Mouse (Mus musculus) adrenal gland, postnatal 4 days (tissue): ENCODE data around the gene Lrrc8d. TPM values are rescaled to one million over a fixed set of nuclear protein-coding genes. Genes with fewer than 3 reads are reported as not detected.

Source experiments
- DNase-seq, 2 experiments: peaks; one replicate each; pipeline ENCODE4 v3.0.0; 2021 to 2022; ENCODE audit warnings: low spot score in 2 of 2, mixed read lengths in 2 of 2
- total RNA-seq, 2 experiments: library from RNA; stranded (reverse); gene quantifications; 2 replicates each; pipeline ENCODE4 v1.2.3; 2021

The Lrrc8d gene
- total RNA-seq, 2 experiments from 2014 or later: 83.9 to 89.6 TPM

DNA sequence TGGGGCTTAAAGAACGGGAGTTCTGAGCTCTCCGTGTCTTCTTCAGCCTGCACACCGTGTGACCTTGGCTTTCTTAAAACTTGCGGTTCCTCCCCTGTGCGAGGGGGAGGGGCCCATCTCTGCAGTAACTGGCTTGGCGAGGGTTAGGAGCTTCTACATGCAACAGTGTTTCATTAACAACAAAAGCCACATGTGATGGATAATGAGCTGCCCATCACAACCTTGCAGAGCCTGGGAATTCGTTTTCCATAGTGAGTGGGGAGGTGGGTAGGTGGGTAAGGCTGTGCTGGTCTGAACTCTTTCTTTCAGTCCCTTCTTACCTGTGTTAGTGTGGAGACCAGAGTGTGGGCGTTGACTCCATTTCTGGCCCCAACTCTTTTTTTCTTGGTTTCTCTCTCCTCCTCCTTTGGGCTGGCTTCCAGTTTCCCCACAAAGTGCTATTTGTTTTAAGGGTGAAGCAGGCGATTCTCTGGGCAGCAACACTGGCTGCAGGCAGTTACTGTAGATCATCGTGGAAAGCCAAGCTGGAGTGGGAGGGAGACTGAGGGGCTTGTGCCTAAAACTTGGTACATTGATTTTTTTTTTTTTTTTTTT is 15.9 kb downstream of the Lrrc8d start:
- DNase-seq: no peak

DNA sequence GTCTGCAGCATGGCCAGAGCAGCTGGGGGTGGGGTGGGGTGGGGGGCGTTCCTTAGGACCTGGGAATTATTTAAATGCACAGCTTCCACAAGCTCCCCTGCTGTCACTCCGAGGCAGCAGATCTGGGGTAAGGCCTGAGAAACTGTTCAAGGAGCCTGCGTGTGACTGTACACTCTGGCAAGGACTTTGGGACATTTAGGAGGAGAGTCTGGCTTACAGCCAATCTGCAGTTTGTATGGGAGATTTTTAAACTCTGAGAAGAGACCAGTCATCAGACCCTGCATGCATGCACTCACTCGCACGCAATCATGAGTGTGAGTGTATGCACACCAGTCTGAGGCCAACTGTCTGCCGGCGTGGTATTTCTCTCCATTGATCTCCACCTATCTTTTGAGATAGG is 17.5 kb downstream of the Lrrc8d start:
- DNase-seq: no peak

DNA sequence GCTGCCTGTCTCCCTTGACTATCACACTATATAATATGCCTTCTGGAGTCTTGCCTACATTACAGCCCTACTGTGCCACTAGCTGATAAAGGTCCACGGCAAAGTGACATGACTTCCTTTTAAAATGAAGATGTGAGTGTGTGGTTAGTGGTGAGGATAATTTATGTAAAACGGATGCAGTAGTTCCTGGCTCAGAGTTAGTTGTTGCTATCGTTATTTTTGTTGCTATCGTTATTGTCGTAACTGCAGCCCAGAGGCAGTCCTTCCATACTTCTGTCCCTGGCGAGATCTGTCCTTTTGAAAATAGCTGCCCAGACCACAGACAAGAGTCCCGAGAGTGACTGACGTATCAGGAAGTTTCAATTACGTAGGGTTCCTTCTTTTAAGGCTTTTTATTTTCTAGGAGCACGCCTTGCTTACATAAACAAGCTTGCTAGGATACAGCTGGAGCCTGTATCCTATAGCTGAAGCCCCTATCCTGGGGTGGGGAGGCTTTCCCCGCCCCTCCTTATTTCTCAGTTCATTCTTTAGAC is 18.4 kb downstream of the Lrrc8d start:
- DNase-seq: no peak

DNA sequence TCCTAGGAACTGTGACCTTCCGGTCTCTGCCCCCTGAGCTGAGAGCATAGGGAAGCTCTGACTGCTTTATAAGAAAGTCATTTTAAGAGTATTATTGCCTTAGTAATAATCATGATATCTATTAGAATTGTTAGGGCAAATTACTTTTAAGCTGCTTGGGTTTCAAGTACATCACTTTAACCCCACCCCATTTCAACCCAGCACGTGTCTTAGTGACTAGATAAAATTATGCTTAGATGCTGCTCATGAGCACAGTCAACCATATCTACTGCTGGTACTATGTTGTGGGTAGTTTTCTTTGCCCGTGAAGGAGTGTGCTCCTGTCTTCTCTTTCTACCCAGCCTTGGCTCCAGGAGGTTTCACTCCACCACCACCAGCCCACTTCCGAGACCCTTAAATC is 21.5 kb downstream of the Lrrc8d start:
- no peak for DNase-seq

DNA sequence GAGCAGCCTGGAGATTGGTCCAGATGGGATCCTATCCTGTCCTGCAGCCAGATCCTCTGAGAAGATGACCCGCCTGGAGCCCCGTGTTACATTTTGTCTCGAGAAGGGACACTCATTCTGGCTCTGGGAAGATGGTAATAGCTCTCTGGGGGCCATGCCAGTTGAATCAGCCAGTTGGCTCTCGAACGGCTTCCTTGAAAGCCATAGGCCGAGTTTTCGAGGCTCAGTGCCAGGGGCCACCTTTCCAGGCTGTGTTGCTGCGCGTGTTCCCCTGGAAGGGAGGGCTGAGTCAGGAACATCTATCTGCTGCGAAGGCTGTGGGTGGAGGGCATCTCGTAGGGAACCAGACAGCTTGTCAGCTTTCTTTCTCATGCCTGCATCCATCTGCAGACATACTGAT is 23.0 kb downstream of the Lrrc8d start:
- no peak for DNase-seq

DNA sequence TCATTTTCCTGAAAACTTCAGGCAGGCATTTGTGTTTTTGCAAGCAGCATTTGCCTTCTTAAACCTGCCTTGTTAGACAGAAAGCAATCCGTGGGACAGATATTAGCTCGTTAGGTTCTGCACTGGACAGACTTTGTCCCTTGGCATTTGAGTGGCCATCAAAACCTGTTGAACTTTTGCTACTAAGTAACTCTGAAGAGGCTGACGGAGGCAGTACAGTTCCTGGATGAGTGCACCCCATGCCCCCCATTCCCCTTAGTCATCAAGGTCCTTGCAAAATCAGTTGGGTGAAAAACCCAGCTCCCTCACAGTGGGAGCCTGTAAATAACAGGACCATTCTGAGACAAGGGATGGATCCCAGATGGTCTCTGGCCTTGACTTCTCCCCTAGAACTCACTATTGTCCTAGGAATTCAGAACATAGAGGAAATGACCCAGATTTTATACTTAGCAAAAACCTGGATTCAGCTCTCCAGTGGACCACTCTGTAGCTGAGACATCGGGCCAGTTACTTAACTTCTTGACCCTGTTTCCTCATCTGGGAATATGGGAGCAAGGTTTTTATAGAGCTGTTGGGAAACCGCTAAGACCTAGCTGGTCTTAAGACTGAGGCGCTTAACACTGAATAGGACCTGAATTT is 30.5 kb downstream of the Lrrc8d start:
- DNase-seq: no peak

DNA sequence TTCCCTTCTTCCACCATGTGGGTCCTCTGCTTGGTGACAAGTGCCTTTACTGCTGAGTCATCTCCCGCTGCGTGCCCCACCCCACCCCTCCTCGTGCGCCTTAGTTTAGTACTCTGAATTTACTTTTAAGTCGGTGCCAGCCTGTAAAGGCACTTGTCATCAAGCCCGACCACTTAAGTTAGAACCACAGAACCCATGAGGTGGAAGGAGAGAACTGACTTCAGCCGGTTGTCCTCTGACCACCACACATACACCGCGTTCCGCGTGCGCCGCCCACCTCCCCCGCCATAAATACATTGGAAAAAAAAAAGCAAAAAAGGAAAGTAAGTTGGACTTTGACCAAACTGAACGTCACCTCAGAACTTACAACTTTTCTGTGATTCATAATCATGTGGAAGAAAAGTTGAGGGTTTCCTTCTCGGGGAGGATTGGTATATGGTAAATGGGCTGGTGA is 31.4 kb downstream of the Lrrc8d start:
- DNase-seq: no peak

DNA sequence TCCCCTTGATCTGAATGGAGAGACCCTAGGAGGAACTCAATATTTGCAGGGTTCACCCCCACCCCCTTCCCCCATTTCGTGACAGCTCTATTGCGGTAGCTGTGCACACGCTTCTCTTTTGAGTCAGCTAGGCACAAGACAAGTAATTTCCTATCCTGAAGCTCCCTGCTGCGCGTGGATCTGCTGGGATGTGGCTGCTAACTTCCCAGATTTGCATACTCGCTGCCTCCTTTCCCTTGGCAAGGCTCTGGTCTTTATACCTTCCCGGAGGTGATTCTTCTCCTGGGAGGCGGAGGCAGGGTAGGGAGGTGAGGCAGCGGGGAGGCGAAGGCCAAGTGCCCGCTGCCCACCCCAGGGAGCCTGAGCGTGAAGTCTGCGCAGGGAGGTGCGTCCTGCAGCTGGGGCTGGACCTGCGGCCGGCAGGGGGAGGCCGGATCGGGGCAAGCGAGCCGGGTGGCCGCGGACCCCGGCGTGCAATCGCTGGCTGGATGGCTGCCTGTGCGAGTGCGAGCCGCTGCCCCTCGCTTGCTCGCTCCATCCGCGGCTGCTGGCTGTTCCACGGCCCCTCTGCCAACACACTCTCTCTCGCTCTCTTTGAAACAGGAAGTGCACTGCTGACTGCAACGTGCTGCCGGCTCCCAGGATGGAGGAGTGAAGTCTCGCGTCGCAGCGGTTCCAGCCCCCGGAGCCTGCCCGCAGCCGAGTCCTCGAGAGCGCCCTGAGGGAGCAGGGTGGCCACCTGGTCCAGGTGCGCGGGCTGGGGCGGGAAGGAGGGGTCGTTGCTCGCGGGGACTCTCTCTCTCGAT is 32.1 kb downstream of the Lrrc8d start:
- DNase-seq: peak; percentile 26 to 38

DNA sequence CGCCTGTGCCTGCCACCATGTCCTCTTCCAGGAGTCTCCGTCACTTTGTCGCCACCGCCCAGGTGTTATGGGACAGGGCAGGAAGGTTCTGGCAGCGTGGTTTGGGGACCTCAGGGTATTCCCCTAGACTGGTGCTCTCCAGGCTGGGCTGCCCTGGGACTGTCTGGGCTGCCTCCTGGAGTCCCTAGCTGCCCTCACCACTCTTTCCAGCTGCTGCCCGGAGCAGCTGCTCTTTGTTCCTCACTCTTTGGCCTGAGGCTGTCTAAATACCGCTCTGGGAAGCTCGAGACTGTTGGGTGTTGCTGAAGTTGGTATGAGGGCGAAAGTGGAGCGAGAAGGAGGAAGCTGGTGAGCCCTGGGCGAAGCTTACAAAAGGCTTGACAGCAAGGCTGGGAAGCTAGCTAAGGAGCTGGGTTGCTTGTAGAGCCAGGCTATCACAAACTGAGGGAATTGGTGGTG is 32.7 kb downstream of the Lrrc8d start:
- no peak for DNase-seq

DNA sequence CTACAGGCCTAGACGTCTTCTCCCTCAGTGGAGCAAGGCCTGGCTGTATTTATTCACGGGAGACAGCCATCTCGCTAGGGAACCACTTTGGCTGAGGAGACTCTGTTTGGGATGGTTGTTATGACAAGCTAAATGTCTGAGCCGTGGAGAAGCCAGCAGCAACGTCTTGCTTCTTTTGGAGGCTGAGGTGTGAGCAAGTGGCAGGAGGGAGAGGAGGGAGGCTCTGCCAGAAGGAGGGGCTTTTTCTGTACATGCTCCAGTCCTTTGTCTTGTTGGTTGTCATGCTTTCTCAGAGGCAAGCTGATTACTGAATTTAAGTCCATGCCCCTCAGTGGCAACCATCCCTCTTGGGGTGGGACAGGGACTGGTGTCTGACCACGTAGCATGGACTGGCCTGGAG is 33.5 kb downstream of the Lrrc8d start:
- no peak for DNase-seq

DNA sequence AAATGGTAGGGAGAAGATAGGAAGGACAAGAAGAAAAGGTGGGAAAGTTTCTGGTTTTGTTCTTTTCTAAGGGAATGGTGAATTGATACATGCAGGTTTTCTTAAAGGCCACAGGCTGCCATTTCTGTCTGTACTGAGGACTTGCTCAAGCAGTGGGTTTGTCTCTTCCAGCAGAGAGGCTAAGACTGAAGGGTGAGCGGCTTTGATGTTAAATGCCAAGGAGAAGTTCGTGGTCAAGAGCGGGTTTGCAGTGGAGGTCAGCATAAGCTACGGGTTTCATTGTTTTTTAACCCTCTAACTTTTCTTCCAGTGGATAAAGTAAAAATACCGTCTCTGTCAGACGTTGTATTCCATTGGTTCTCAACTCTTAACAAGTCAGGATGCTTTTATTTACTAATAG is 36.6 kb downstream of the Lrrc8d start:
- no peak for DNase-seq

DNA sequence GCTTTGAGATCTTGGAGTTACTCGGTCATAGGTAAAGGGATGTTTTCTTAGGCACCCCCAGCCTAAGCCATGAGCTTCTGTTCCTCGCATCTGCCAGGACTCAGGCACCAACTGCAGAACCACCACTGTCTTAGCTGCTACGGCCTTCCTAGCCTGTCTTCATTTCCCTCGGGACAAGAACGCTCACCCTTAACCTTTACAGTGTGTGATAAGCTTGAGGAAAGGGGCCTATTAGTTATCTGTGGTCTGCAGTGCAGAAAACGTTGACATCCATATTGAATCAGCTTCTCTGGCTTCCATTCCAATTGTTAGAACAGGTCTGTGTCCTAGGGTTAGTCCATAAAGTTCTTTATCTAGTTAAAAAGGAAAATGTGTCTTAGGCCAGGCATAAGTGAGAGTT is 37.4 kb downstream of the Lrrc8d start:
- DNase-seq: no peak

DNA sequence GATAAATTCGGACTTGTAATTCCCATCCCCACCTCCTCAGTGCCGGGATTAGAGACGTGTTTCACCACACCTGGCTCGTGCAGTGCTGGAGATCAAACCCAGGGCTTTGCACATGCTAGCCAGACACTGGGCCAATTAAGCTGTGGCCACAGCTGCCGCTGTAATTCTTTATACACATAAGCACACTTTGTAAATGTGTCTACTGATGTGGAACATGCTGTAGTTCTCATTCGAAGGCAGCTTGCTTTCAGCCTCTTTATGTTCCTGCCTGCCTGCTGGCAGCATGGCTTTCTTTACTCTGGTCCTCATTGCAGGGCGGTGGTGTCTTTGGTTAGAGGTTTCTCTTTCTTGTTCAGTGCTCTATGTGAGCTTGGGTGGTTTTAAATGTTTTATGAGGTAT is 40.7 kb downstream of the Lrrc8d start:
- DNase-seq: no peak

DNA sequence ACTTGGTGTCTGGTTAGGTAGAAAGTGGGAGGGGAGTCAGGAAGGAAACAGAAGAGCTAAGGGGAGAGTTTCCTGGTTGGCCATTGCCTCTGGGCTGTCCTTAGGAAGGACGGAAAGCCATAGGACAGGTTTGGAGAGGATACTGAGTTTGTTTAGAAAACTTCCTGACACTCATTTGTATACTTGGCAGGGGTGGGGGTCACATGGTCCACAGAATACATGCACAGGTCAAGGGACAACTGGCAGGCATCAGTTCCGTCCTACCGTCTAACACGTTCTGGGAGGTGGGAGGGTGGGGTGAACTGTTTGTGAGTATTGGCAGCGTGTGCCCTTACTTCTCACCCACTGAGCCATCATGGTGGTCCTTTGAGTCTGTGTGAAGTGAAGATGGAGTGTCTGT is 42.9 kb downstream of the Lrrc8d start:
- no peak for DNase-seq

DNA sequence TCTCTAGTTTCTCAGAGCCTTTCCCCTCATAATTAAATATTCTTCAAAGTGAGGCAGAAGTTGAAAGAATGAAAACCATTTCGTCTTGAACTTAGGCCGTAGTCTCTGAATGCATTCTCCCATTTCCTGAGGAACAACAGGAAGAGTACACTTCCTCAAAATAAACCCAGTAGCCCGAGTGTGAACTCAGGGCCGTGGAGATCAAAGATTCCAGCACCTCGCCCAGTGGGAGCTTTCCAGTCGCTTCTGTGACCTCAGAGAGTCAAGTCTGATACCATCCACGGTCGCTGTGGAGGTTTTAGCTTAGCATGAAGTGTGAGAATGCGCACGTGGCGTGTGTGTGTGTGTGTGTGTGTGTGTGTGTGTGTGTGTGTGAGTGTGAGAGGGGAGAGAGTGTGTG is 45.6 kb downstream of the Lrrc8d start:
- DNase-seq: no peak

DNA sequence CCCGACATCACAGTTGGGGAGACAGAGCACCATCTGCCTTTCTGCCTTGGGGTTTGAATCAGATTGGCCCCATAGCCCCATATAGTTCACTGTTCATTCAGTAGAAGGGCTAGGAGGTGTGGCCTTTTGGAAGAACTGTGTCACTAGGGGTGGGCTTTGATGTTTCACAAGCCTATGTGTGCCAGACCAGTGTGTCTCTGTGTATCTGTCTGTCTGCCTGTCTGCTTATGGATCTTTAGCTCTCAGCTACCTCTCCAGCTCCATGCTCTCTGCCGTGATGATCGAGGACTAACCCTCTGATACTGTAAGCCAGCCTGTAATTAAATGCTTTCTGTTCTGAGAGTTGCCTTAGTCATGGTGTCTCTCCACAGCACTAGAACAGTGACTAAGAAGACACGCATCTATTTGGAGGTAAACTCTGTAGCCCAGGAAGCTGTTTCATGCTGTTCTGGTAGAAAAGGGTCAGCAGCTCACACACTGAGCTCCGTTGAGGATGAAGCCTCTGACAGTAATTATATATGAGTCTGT is 46.2 kb downstream of the Lrrc8d start:
- DNase-seq: no peak

DNA sequence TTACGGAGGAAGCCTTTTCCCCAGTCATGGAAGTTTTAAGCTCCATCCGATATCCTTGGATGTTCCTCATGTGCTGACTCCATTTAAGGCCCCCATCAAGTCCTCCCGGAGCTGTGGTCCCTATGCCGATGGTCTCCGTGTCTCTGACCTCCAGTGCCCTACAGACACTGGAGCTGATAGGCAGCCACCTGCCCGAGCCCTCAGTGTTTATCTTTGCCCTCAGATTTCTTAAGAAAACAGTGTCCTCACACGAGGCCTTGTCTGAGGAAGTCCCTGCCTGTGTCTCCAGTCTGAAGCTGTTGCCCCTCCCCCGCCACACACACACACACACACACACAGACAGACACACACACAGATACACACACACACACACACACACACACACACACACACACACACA is 55.0 kb downstream of the Lrrc8d start:
- DNase-seq: no peak

DNA sequence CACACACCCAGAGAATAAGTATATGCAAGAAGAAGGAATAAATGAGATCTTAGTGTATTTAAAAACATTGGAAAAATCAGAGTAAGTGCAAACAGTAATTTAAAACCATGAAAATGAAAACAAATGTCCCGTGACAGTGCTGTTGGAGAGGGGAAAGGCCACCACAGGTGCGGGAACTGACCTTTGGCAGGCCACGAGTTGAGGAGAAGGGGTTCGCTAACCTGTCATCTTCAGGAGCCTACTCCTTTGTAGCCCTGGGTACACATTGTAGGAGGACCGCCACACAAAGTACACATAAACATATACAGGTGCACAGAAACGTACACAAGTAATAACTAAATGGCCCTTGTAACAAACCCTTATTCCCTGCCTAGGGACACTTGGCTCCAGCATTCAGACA is 55.7 kb downstream of the Lrrc8d start:
- DNase-seq: no peak

DNA sequence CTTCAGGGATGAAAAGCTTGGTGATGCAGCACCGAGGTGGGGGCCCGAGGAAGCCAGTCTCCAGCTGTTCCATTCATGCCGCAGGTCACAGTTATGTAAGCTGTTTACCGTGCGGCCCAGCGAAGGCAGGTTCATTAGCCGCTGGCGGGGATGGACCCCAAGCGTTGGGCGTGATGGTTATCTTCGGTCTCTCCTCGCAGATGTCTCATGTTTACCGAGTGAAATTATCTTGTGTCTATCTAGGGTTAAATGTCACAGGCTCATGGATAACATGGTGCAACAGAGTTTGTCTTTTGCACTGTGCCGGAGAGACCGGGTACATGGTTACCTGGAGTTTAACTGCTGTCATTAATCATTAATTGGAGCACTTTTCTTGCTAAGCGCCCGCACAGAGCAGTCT is 58.2 kb downstream of the Lrrc8d start:
- no peak for DNase-seq

DNA sequence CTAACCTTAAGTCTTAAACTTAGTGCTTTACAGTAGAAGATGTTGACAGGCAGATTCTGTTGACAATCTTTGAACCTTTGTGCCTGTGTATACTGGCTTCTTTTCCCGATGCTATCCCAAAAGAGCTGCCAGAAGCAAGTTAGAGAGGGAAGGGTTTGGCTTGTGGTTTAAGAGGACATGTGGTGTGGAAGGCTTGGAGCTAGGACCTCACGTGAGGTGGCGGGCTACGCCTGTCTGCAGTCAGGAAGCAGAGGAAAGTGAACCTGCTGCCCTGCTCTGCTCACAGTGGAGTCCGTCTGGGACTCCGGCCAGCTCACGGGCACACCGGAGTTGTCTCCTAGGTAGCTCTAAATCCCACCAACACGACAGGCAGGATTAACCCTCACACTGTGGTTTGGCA is 59.1 kb downstream of the Lrrc8d start:
- DNase-seq: no peak

DNA sequence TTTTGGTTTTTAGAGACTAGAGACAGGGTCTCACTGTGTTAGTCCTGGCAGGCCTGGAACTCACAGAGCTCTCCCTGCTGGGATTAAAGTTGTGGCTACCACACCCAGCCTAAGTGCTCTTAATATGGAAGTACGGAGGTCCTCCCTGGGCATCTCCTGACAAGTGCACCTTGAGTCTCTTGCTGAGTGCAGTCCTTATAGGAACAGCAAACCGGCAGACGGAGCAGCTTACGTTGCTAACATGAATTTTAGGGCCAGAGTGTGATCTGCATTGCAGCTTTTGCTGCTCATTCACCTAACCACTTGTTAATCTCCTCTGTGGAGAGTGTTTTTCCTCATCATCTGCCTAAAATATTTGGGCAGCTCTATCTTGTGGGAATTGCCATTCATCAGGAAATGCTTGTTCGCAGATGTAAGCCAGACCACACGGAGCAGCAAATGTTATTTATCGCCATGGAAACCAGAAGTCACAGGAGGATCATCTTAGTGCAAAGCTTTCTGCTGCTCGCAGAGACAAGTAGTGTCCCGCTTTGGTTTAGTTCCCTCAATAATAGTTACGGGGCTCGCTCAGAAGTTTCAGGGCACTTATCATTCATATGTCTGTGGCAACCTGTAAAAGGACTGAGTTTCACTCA is 62.2 kb downstream of the Lrrc8d start:
- no peak for DNase-seq
